Mouse (Mus musculus) adrenal gland, postnatal 14 days (tissue): ENCODE measurements around the gene Armcx3. TPM values are rescaled to one million over a fixed set of nuclear protein-coding genes. Genes with fewer than 3 reads are reported as not detected.

Experiments
- microRNA-seq, 2 experiments: library from miRNA; unstranded; fragments of <30 nt; microRNA quantifications; one replicate each; pipeline ENCODE4 v1.2.0; 2021
- total RNA-seq: library from RNA; stranded (reverse); gene quantifications from 2 replicates; pipeline ENCODE4 v1.2.3, GENCODE M21; 2021

Gene Armcx3
- total RNA-seq, 1 experiment from 2014 or later: 40.6 TPM

Small RNAs within 50 kb of the gene (microRNA-seq; reads per million reads assigned to microRNA genes)
- gene Mir7093: 0.38 to 0.43 reads per million in 2 experiments

Other genes with a start within 250 kb of the Armcx3 start
- 52.4 and 53.2 TPM in 2 replicates for gene Timm8a1, start 214.7 kb upstream of the Armcx3 start, total RNA-seq
- gene Btk, start 173.0 kb upstream of the Armcx3 start, total RNA-seq: 2.1 and 4.7 TPM in 2 replicates
- gene Rpl36a, start 170.9 kb upstream of the Armcx3 start, total RNA-seq: 329 and 369 TPM in 2 replicates
- 5.8 and 7.0 TPM in 2 replicates for gene Gla, start 155.5 kb upstream of the Armcx3 start, total RNA-seq
- gene Hnrnph2, start 155.4 kb upstream of the Armcx3 start, total RNA-seq: 96.9 and 100 TPM in 2 replicates
- 13.9 and 15.5 TPM in 2 replicates for gene Armcx4, start 70.1 kb upstream of the Armcx3 start, total RNA-seq
- 18.6 and 19.3 TPM in 2 replicates for gene Armcx1, start 38.6 kb upstream of the Armcx3 start, total RNA-seq
- 7.3 and 11.3 TPM in 2 replicates for gene Armcx6, start 5.2 kb upstream of the Armcx3 start, total RNA-seq
- gene Armcx2, start 52.6 kb downstream of the Armcx3 start, total RNA-seq: 47.2 and 48.4 TPM in 2 replicates
- not detected in 2 replicates for gene Nxf2, start 208.2 kb downstream of the Armcx3 start, total RNA-seq